Mouse (Mus musculus) kidney, embryonic 16.5 days (tissue): ENCODE results near the gene AC124108.1. TPM values are rescaled to one million over a fixed set of nuclear protein-coding genes. Genes with fewer than 3 reads are reported as not detected.

Experiments
- microRNA counts: library from miRNA; unstranded; fragments of <30 nt; microRNA quantifications from one replicate; lab custom pipeline; 2016
- microRNA-seq: library from miRNA; unstranded; fragments of <30 nt; microRNA quantifications from one replicate; pipeline ENCODE4, GENCODE M21; 2016
- polyA plus RNA-seq: library from polyadenylated mRNA; unstranded; fragments of >200 nt; fragmentation: Nextera tagmentation; extraction: Ambion mirVana; gene quantifications from 2 replicates; pipeline ENCODE4 v1.2.1, GENCODE M21; 2015

AC124108.1 gene
- polyA plus RNA-seq, 1 experiment from 2014 or later: 0.10 TPM

MicroRNA genes within 50 kb of the gene (microRNA counts, 519-probe panel; counts per million panel counts)
- 1,283 counts per million, percentile 39 among the panel's probes with 10 or more counts for microRNA mmu-miR-135b (lab: Ali Mortazavi, UCI)

Small RNA genes within 50 kb of the gene (microRNA-seq; reads per million reads assigned to microRNA genes)
- 155 reads per million, percentile 61 among the genes with 10 or more reads in this experiment for gene Mir135b

Other genes with a start within 250 kb of the AC124108.1 start
- 8.6 and 9.7 TPM in 2 replicates for gene Slc45a3, start 228.5 kb upstream of the AC124108.1 start, polyA plus RNA-seq
- gene Elk4, start 183.8 kb upstream of the AC124108.1 start, polyA plus RNA-seq: 19.0 and 23.2 TPM in 2 replicates
- gene Mfsd4a, start 123.4 kb upstream of the AC124108.1 start, polyA plus RNA-seq: 17.5 and 18.5 TPM in 2 replicates
- 9.0 and 9.3 TPM in 2 replicates for gene Cdk18, start 51.8 kb upstream of the AC124108.1 start, polyA plus RNA-seq
- 0.21 and 0.32 TPM in 2 replicates for gene Lemd1, start within 50 bp of the AC124108.1 start, polyA plus RNA-seq
- not detected in 2 replicates for gene Gm10188, start 38.3 kb downstream of the AC124108.1 start, polyA plus RNA-seq
- gene Klhdc8a, start 107.2 kb downstream of the AC124108.1 start, polyA plus RNA-seq: 1.8 and 2.1 TPM in 2 replicates
- 4.3 and 5.5 TPM in 2 replicates for gene Nuak2, start 124.7 kb downstream of the AC124108.1 start, polyA plus RNA-seq
- 8.3 and 8.6 TPM in 2 replicates for gene Tmcc2, start 199.8 kb downstream of the AC124108.1 start, polyA plus RNA-seq
- 16.9 and 18.6 TPM in 2 replicates for gene Dstyk, start 226.1 kb downstream of the AC124108.1 start, polyA plus RNA-seq